Mouse (Mus musculus): ENCODE measurements at regions not wholly inside any gene's neighbourhood (a gene's known extent, or its start where the extent isn't known, plus 50 kb on each side); places are given as distances from the start of the nearest gene placed in this dataset.
A peak's percentile ranks its signal among the peaks of the same experiment; 100 is the strongest.

GRCm38 (mm10) chr2:159354247-159354646, 559.6 kb downstream of the Dhx35 start:
- DNase-seq (ENCODE audit: low spot score), result peak; percentile 21

GRCm38 (mm10) chr2:159356503-159356902, 561.9 kb downstream of the Dhx35 start:
- peak; percentile 38 for DNase-seq (ENCODE audit: low spot score)

GRCm38 (mm10) chr2:159361371-159361770, 566.8 kb downstream of the Dhx35 start:
- DNase-seq (ENCODE audit: low spot score), result no peak

- no peak for DNase-seq (ENCODE audit: low spot score)
Measured at GRCm38 (mm10) chr2:159392865-159393264, 598.3 kb downstream of the Dhx35 start.

- no peak for DNase-seq (ENCODE audit: low spot score)
Measured at GRCm38 (mm10) chr2:159401421-159402100, 607.0 kb downstream of the Dhx35 start.

GRCm38 (mm10) chr2:159404940-159405339, 610.3 kb downstream of the Dhx35 start:
- no peak for DNase-seq (ENCODE audit: low spot score)

GRCm38 (mm10) chr2:159414599-159414998, 620.0 kb downstream of the Dhx35 start:
- no peak for DNase-seq (ENCODE audit: low spot score)

GRCm38 (mm10) chr2:159418371-159418940, 623.8 kb downstream of the Dhx35 start:
- DNase-seq (ENCODE audit: low spot score), result no peak

- peak; percentile 61 for DNase-seq (ENCODE audit: low spot score)
Measured at GRCm38 (mm10) chr2:159422281-159422937, 627.8 kb downstream of the Dhx35 start.

- DNase-seq (ENCODE audit: low spot score), result no peak
Measured at GRCm38 (mm10) chr2:159428201-159428600, 633.6 kb downstream of the Dhx35 start.

GRCm38 (mm10) chr2:159430577-159431329, 636.1 kb downstream of the Dhx35 start:
- DNase-seq (ENCODE audit: low spot score), result no peak

GRCm38 (mm10) chr2:159438961-159439360, 644.4 kb downstream of the Dhx35 start:
- no peak for DNase-seq (ENCODE audit: low spot score)

- no peak for DNase-seq (ENCODE audit: low spot score)
Measured at GRCm38 (mm10) chr2:159443581-159443980, 649.0 kb downstream of the Dhx35 start.

- no peak for DNase-seq (ENCODE audit: low spot score)
Measured at GRCm38 (mm10) chr2:159446434-159446833, 651.8 kb downstream of the Dhx35 start.

- DNase-seq (ENCODE audit: low spot score), result no peak
Measured at GRCm38 (mm10) chr2:159446886-159447285, 652.3 kb downstream of the Dhx35 start.

- DNase-seq (ENCODE audit: low spot score), result no peak
Measured at GRCm38 (mm10) chr2:159448976-159449375, 654.4 kb downstream of the Dhx35 start.

GRCm38 (mm10) chr2:159451439-159451838, 656.8 kb downstream of the Dhx35 start:
- DNase-seq (ENCODE audit: low spot score), result no peak

GRCm38 (mm10) chr2:159481399-159482080, 686.9 kb downstream of the Dhx35 start:
- no peak for DNase-seq (ENCODE audit: low spot score)

- peak; percentile 75 for DNase-seq (ENCODE audit: low spot score)
Measured at GRCm38 (mm10) chr2:159491090-159491489, 696.5 kb downstream of the Dhx35 start.

- no peak for DNase-seq (ENCODE audit: low spot score)
Measured at GRCm38 (mm10) chr2:159498691-159499090, 704.1 kb downstream of the Dhx35 start.

- DNase-seq (ENCODE audit: low spot score), result no peak
Measured at GRCm38 (mm10) chr2:159501039-159501438, 706.4 kb downstream of the Dhx35 start.

GRCm38 (mm10) chr2:159519066-159519465, 724.5 kb downstream of the Dhx35 start:
- peak; percentile 69 for DNase-seq (ENCODE audit: low spot score)
